Mouse (Mus musculus) natural killer cell, adult 2 months (primary cell): ENCODE data around the gene Hepacam2.
A peak's percentile ranks its signal among the peaks of the same experiment; 100 is the strongest.
"Not testable (repeated sequence)": the region's sequence is repeated elsewhere in the genome, so short reads cannot be mapped to it uniquely, and the experiment has no call there.

Source experiments
- DNase-seq, 2 experiments: peaks; one replicate each; pipeline ENCODE4 v3.0.0; 2022; ENCODE audit warnings: low spot score in 2 of 2

The Hepacam2 gene

DNA sequence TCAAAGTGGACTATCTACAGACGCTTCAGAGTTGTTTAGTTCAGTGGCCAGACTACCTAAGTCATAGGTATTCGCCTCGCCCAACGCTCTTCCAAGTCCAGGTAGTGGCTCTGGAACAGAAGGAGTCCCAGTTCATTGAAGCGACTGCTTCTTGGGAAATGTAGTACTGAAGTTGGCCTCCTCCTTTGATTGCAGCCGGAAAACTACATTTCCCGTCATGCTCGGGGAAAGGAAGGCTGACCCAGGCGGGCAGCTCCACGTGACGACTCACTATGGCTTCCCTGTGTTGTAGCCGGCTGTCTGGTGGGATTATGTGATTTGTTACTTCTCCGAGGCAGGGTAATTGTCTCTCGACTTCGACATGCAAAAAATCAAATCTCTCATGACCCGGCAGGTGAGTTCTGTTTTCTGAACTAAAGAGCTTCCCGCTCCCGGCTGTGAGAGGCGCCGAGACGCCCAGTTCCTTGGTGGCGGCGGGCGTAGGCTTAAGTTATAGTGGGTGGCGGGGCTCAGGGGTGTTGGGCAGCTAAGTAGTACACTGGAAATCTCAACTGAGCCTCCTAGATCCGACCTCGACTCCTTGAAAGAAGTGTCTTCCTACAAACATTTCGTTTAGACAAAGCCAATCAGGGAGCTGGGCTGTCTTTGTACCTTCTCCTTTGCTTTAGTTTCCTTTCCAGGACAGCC, at the start of gene Hepacam2, which contains the start of gene Vps50:
TSS of gene Hepacam2 (minus strand) at position 137 of the 687 bp plus-strand sequence.
TSS of gene Vps50 (plus strand) at position 221 of the 687 bp plus-strand sequence.
- peak; percentile 70 to 79 for DNase-seq

DNA sequence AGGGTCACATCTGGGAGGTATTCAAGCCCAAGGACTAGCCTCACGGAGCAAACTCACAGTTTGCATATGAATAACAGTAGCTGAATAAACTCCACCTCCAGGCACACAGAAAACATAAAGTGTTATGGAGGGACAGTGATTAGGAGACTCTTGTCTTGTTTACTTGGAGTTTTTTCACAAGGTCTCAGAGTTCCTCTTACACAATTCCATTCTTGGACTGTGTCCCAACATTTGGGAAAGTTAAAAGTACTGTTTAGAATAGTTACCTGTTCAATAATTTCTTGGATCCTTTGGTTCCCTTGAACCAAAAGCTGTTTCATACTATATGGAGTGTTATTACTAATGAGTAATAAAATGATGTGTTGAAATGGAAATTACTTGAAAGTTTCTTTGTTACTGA, 46.9 kb upstream of the Hepacam2 start:
- DNase-seq = no peak

DNA sequence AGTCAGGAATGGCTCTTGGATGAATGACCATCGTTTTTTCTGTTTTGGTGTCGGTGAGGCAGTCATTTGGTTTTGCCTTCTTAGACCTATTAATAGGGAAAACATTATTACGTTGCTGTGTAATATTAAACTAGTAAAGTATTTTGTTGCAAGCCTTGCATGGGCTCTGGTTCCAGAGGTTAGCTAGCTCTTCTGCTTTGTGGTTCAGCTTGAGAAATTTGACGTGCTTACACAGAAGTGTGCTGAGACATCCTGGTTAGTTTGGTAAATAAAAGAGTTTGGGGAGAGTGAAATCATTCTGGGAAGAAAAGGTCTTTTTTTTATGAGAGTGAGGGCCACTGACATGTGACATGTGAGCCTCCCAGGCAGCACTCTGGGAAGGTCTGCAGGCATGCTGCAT, 45.8 kb upstream of the Hepacam2 start:
- no peak for DNase-seq

DNA sequence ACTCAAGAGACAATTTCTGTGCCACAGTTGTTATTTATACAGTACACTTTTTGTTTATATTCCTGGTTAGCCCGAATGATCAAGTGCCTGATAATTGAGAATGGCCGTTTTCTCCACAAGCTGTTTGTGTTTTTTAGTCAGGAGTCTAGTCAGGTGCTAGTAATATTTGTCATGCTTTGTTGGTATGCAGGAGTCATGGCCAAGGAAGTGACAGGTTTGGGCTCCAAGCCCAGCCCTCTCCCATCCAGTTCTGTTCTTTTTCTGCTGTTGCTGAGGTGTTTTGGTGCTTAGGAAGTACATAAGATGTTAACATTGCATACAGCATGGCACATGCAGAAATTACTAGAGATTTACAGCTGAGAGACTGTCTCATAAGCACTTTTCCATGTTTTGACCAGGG, 41.4 kb upstream of the Hepacam2 start:
- DNase-seq = no peak

DNA sequence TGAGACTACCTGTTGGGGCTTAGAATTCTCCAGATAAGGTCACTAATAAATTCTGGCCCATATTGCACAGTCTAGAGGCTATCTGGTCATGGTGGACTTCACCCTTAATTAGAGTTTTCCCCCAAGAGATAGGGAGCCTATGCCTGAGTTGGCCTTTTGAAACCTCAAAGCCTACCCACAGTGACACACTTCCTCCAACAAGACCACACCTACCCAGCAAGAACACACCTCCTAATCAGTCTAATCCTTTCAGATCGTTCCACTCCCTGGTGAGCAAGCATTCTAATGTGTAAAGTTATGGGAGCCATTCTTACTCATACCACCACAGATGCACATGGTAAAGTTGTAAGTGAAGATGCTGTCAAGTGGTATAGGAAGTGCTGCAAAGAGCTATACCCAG, 38.0 kb upstream of the Hepacam2 start:
- no peak for DNase-seq

DNA sequence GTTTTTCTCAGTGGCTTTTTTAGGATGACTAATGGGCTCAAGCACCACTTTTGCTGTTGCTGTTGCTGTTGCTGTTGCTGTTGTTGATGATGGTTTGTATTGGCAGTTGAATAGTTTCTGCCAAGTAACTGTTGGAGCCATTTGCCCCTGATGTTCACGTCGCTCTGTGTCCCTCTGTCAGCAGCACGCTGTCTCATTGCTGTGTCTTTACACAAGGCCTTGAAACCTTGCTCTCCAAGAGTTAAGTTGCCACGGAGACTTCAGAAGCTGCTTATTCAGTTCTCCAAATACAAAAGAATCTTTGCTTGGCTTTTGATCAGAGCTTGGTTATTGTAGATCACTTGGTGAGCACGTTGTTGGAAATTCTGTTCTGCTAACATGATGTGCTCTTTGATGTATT, 33.3 kb upstream of the Hepacam2 start:
- DNase-seq = no peak

DNA sequence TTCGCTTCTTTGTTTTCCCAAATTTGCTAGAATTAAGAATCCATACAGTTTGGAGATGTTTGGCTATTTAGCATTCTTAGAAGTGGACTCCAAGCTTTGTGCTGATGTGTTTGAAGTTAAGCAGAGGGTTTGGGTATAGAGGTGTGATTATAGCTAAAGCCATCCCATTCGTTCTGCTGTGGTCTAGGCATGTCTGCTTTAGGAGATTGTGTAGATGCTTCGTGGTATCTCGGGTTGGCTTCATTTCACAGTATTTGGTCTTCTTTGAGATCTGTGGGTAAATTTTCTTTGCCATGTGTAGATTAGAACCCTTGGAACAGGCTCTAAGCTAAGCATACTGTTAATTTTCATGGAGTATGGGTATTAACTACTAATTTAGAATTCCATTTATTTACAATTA, 30.1 kb upstream of the Hepacam2 start:
- DNase-seq = no peak

DNA sequence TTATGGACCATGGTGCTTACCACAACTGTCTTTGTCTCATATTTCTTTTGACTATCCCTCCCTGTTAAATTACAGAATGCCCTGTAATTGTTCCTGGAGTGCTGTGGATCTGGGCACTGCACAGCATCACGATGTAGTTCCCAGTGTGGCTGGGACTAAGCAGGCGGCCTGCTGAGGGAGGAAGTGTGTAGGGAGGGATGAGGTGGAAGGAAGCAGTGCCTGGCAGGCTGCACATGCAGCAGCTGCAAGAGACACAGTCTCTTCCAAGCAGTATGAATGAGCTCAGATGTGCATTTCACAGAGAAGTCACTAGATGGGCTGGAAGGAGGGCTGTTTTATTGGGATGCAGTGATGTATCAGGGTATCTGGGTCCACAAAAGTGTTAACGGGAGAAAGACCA, 14.5 kb upstream of the Hepacam2 start:
- no peak for DNase-seq

DNA sequence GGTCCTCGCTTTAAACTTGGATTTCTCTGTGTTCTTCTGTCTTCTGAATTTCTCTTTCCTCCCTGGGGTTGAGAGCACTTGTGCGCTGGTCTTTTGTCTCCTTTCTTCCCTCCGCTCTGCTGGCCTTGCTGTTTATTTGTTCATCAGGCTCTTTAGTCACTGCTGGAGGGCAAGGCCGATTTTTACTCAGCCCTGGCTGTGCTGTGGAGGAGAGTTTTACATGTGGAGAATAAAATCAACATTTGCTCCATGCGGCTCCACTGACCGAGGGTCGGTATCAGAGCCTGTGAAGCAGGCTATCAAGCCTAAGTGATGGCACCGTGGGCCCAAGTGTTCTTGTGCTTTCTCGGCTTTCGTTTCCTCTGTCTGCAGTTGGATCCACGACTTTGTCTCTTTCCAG, 13.5 kb upstream of the Hepacam2 start:
- no peak for DNase-seq

DNA sequence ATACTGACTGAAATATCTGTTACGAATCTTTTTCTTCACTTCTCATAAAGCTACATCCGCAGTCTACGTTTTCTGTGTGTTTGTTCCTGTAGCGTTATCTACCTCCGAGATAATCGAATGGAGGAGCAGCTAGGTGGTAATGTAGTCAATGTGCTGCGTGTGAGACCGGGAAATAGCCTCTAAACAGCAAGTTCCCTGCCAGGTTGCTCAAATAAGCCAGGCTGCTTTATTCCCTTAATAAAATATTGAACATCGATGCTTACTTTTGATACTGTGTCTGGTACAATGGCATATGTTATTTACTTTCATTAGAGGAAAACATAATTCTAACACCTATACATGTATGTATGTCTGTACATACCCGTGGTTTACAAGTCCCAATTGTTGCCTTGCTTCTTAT, 13.0 kb upstream of the Hepacam2 start:
- DNase-seq = no peak

DNA sequence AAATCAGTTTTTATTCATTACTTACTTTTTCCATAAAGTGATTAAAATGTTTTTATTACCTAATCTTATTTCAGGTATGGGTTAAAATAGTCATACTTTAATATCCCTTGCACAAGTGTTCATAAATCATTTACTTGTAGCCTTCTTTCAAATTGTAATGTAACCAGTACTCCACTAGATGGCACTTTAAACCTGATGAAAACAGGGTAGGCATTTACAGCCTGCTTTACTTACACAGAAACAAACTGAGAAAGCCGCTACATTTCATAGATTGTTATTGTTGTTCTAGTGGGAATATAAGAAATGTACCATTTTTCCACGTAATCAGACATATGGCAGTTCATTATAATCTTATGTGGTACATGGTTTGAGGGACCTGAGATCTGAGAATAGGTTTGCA, 11.7 kb upstream of the Hepacam2 start:
- DNase-seq = no peak

DNA sequence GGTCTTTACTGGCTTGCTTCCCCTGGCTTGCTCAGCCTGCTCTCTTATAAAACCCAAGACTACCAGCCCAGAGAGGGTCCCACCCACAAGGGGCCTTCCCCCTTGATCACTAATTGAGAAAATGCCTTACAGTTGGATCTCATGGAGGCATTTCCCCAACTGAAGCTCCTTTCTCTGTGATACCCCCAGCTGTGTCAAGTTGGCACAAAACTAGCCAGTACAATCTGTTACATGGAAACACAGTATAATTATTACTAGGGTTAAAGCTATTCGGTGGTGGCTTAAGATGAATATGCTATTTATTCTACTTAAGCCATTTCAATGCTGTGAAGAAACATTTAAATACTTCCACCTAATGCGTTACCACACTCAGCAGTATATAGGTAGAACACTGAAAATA, 10.1 kb upstream of the Hepacam2 start:
- DNase-seq = not testable (repeated sequence)

DNA sequence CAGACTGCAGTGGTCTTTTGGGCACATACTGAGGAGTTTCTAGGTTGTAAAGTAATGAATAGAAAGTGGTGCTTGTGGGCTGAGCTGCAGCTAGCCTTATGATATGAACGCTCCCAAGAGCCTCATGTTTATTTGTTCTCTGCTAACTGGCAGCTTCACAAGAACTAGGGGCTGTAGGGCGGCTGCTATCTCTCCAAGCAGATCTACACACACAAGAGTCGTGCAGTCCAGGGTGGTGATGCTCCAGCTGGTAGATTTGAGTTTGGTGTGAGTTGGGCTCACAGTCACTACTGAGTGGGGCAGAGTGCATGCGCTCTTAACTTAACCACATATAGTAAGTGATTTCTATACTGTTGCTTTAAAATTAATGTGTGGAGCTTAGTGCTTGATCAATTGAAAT, 9.0 kb upstream of the Hepacam2 start:
- DNase-seq = no peak

DNA sequence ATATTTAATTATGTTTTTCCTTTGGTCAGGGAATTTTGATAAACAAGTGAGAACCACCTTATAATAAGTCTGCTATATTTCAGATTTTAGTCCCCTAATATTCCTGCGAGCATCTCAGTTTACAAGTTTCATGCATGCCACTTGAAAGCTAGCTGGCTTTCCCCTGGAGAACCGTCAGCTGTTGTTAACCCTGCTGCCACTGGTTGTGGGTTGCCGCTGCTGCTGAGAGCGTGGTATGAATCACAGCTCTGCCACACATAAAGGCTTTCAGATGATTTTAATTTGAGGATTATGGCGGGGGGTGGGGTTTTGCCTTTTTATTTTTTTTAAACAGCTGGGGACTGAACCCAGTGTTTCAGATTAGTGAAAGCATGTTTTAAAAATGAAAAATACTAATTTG, 7.2 kb upstream of the Hepacam2 start:
- DNase-seq = no peak

DNA sequence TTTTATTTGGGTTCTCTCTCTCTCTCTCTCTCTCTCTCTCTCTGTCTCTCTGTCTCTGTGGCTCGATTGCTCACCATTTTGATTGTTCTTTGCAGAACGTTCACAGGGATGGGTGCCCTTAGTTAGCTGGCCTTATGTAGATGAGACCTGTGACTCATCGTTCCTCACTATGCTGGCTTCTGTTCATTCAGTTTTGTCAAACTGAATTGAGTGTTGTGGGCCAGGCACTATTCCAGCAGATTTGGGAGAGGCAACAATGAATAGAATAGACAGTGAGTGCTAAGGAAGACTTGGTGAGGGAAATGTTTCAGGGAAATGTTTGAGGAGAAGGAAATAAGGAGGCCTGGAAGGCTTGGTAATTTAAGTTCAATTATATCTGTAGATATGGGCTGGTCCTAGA, 2.2 kb upstream of the Hepacam2 start:
- no peak for DNase-seq

DNA sequence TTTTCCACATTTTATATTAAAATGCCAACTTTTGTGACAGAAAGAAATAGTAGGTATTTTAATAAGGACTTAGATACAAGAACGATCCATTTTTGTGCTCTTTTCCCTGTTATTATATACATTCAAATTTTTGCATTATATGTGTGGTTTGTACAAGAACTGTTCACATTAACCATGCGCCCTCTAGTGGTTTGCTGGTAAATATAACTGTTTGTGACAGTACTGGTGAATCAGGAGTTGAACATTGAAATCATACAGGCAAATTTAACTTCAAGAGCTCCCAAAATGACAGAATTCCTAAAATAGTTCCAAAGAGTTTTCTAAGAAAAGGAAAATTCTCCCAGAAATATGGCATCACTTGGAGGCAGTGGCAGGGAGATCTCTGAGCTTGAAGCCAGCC, 1.9 kb downstream of the Hepacam2 start:
- DNase-seq = peak; percentile 11 to 33

DNA sequence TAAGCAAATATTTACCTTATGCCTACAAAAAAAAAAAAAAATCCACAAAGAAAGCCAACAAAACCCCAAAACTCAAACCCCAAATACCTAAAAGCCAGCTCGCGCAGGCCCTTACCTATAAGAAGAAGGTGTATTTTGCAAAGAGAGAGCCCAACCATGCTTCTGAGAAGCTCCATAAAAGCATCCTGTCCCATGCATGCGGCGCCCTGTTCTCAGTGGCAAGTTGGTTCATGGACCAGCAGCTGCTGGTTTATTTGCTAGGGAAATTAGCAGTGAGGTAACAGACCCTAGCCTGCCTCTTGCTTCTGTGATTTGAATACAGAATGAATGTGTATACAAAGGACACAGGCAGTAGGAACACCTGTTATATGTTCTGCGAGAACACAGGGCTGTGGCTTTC, 3.8 kb downstream of the Hepacam2 start:
- DNase-seq = no peak

DNA sequence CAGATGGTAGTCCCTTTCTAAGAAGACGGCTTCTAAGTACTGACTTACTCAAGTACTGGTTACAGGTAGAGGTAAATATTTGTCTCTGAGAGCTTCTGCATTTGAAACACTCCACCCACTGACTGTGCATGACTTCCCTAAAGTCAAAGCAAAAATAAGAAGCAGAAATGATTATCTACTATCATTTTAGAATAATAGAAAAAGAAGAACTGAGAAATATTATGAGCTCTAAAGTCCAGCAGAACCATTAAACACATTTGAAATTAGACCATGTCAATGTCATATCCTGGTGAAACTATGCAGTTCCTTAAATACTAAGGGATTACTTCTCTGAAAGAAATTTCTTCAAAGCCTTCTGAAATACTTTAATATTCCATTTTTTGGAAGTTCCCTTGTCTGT, 10.7 kb downstream of the Hepacam2 start:
- DNase-seq = no peak

DNA sequence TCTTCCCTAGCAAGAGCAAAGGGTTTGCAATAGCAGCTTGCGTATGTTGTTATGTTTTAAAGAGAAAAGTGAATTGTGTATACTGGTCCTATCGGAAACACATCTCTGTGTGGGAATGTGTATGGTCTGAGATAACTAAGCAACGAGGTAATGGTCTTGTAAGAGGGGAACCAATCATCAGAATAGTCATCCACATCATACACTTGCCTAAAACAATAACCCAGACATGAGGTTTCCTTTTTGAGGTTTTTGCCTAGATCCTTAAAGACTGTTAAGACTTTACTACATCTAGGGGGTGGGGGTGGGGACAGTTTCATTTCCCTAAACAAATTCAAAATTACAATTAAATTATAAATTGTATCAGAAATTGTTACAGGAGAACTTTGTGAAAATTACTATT, 13.0 kb downstream of the Hepacam2 start:
- DNase-seq = no peak

DNA sequence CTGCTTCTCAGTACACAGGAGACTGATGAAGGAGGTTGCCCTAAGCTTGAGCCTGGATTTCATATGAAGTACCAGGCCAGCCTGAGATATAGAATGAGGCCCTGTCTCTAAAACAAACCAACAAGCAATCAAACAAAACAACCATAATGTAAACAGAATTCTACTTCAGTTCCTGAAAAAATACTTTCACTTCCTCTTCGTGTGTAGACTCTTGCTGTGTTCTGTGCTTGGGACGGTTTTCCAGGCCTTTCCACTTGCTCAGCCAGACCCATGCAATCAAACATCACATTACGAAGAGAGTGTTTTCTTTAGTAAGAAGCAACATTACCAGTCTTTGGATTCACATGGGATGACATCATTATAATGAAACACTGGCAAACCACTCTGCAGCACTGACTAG, 16.4 kb downstream of the Hepacam2 start:
- no peak for DNase-seq

DNA sequence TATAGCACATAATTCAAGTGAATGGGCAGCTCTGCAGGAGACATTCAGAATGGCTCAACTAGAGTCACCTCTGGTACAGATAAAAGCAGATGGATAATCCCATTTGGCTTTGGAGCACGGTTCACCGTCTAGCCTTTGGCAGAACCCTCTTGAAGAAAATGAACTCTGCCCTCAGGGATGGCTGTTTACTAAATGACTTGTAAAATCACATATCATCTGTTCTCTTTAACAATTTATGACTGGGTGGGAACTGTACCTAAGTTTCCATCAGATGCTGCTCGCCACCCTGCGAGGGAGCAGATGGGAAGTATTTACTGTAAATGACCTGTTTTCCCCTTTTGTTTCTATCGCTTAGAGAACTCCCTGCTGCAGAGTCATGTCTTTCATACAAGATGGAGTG, 18.2 kb downstream of the Hepacam2 start:
- no peak for DNase-seq

DNA sequence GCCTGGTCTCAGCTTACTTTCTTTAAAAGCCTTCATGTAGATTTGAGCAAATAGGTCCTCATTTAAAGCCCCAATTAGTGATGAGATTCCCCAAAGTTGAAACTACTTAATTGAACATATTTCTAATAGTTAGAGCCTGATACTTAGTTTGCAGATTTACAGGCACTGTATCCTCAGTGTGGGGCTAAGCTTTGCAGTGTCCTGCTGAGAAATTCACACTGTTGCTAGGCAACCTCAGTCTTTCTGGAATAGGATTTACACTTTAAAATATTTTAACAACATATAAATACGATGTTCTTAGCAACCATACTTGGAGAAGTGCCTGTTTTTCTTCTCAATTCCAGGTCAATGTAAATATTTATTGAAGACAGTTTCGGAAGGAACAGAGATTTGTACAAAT, 21.8 kb downstream of the Hepacam2 start:
- DNase-seq = no peak

DNA sequence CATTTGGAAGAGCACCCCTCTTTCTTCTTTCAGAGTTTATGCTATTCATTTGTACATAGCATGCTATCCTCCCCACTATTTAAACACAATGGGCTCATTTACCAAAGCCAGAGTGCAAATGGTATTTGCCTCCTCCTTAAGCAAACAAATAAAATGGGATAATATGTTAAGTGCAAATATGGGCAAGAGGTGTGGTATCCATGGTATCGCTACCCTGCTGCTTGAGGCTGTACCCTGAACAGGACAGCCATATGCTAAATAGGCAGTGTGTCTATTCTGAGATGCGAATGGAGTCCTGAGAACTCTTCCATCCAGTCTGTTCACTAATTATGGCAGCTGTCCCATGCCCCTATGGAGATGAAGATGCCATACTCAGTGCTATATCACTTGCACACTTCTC, 27.4 kb downstream of the Hepacam2 start:
- no peak for DNase-seq

DNA sequence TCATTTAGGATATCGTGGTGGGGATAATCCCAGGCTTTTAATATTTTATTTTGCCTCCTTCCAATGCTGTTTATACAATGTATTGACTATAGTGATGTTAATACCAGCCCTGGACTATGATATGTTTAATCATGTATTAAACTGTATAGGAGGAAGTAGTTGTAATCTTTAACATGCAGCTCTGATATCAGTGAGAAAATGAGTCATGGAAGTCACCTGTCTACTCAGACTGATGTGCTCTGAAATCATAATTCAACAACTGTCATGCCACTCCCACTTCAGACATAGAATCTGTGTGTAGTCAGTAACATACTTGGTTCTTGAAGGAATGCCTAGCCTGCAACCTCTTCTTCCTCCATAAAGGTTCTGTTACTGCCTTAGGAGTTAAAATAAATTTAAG, 29.5 kb downstream of the Hepacam2 start:
- DNase-seq = no peak
